Mouse (Mus musculus): ENCODE data around the gene Smyd3.

Gene Smyd3

GRCm38 (mm10) chr1:179517713-179518465, at the start of gene Smyd3:
Gene Smyd3 (minus strand): TSS chr1:179518041.
- DNase-seq (ENCODE audit: low spot score) = peak; percentile 89

- no peak for DNase-seq (ENCODE audit: low spot score)
Measured at GRCm38 (mm10) chr1:179567558-179567957, 49.7 kb upstream of the Smyd3 start.

GRCm38 (mm10) chr1:179563926-179564325, 46.1 kb upstream of the Smyd3 start:
- DNase-seq (ENCODE audit: low spot score) = peak; percentile 56

- DNase-seq (ENCODE audit: low spot score) = no peak
Measured at GRCm38 (mm10) chr1:179563211-179563610, 45.4 kb upstream of the Smyd3 start.

- peak; percentile 74 for DNase-seq (ENCODE audit: low spot score)
Measured at GRCm38 (mm10) chr1:179560845-179561430, 43.1 kb upstream of the Smyd3 start.

GRCm38 (mm10) chr1:179559446-179560194, 41.8 kb upstream of the Smyd3 start:
- no peak for DNase-seq (ENCODE audit: low spot score)

- peak; percentile 61 for DNase-seq (ENCODE audit: low spot score)
Measured at GRCm38 (mm10) chr1:179556921-179557320, 39.1 kb upstream of the Smyd3 start.

- no peak for DNase-seq (ENCODE audit: low spot score)
Measured at GRCm38 (mm10) chr1:179553949-179554347, 36.1 kb upstream of the Smyd3 start.

- peak; percentile 65 for DNase-seq (ENCODE audit: low spot score)
Measured at GRCm38 (mm10) chr1:179553197-179553948, 35.5 kb upstream of the Smyd3 start.

- no peak for DNase-seq (ENCODE audit: low spot score)
Measured at GRCm38 (mm10) chr1:179552751-179553150, 34.9 kb upstream of the Smyd3 start.

GRCm38 (mm10) chr1:179551921-179552320, 34.1 kb upstream of the Smyd3 start:
- DNase-seq (ENCODE audit: low spot score) = no peak

GRCm38 (mm10) chr1:179551336-179551735, 33.5 kb upstream of the Smyd3 start:
- DNase-seq (ENCODE audit: low spot score) = no peak

- no peak for DNase-seq (ENCODE audit: low spot score)
Measured at GRCm38 (mm10) chr1:179548996-179549752, 31.3 kb upstream of the Smyd3 start.

- DNase-seq (ENCODE audit: low spot score) = no peak
Measured at GRCm38 (mm10) chr1:179548220-179548619, 30.4 kb upstream of the Smyd3 start.

GRCm38 (mm10) chr1:179547176-179547575, 29.3 kb upstream of the Smyd3 start:
- DNase-seq (ENCODE audit: low spot score) = no peak

GRCm38 (mm10) chr1:179546551-179546917, 28.7 kb upstream of the Smyd3 start:
- no peak for DNase-seq (ENCODE audit: low spot score)

- DNase-seq (ENCODE audit: low spot score) = peak; percentile 99
Measured at GRCm38 (mm10) chr1:179545768-179546550, 28.1 kb upstream of the Smyd3 start, which contains the start of the genes Tfb2m and Cnst. Gene Tfb2m (minus strand): TSS chr1:179546267. Gene Cnst (plus strand): TSS chr1:179546370.

- DNase-seq (ENCODE audit: low spot score) = no peak
Measured at GRCm38 (mm10) chr1:179541502-179541901, 23.7 kb upstream of the Smyd3 start.

- no peak for DNase-seq (ENCODE audit: low spot score)
Measured at GRCm38 (mm10) chr1:179539887-179540286, 22.0 kb upstream of the Smyd3 start.

GRCm38 (mm10) chr1:179539054-179539453, 21.2 kb upstream of the Smyd3 start:
- DNase-seq (ENCODE audit: low spot score) = no peak

- DNase-seq (ENCODE audit: low spot score) = no peak
Measured at GRCm38 (mm10) chr1:179519901-179520300, 2.1 kb upstream of the Smyd3 start.

All from adipocyte (in vitro differentiated cells).